Mouse (Mus musculus) retina, adult 2 months (tissue): Measurements from ENCODE around the gene Zdhhc7.

Experiments used
- DNase-seq: peaks from one replicate; pipeline ENCODE4 v3.0.0-alpha.2; 2012; ENCODE audit warnings: low read depth, low spot score

Zdhhc7 gene

DNA sequence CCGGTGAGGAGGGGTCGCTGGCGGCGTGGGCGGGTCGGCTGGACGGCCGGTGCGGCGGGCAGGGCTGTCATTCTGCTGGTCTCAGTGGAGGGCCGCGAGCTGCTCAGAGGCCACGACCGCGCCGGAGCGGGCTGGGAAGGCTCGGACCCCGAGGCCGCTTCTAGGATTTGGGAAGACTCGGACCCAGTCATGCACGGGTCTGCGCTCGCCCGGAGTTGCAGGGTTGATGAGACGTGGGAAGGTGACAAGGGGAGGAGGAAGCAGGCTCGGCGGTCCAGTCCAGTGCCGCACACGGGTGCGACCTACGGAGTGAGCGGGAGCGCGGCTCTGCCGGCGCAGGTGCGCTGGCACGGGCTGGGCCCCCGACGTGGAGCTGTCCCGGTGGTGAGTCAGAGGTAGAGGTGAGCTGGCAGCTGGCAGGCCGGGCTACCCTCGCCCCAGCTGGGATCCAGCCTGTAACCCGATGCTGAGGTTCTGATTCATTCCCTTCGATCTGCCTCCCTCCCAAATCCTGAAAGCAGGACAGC is 13.1 kb upstream of the Zdhhc7 start:
- DNase-seq: no peak

DNA sequence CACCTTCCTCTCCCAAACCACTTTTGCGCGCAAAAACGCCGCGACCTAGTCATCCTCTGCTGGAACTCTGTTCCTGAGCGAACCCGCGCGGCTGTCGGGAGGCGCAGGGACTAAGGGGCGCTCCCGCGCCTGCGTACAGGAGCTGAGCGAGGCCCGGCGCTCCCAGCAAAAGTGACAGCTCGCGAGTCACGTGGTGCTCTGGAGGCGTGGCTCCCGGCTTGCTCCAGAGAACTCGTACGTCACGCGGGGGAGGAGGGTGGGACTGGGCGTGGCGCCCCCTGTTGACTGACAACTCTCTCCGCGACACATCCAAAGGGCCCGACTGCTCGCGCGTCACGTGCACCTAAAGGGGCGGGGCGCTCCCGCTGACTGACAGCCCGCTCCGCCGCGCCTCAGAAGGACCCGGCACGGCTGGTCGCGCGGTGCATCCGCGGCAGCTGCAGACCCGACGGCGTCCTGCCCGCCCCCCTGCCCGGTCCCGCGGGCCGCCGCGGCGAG is 12.5 kb upstream of the Zdhhc7 start, which contains the start of gene 6430548M08Rik:
TSS of gene 6430548M08Rik (plus strand) at position 395 of the 498 bp plus-strand sequence.
- DNase-seq: peak; percentile 100

DNA sequence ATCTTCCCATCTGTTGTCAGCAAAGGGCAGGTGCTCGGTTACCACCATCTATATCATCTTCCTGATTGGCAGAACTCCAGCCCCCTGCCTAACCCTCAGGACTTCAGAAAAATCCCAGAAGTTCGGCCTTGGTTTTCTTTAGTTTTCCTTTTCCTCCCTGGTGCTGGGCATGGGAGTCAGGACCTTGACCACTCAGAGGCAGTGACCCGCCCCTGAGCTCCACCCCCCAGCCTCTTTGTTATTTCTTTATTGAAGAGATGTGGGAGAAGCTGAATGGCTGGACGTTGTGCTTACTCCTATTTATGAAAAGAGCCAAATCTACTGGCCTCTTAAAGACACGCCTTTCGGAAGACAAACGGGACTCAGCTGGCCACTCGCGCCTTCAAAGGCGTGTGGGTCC is 12.0 kb upstream of the Zdhhc7 start:
- no peak for DNase-seq

DNA sequence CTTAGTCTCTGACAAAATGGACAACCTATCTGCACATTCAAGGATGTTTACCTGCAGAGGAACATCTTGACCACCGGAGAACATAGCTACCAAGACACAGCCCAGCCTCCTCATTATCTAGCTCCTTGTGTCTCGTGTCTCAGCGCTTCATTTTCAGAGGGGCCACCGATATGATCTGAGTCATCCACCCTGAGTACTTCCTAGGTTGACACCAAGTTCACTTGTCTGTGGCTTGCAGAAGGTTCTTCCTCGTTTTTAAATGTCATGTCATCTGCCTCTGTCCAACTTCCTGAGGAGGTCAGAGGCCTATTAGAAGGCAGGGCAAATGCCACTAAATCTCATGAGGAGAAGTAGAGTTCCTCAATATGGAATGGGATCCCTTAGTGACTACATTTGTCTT is 11.3 kb upstream of the Zdhhc7 start:
- no peak for DNase-seq

DNA sequence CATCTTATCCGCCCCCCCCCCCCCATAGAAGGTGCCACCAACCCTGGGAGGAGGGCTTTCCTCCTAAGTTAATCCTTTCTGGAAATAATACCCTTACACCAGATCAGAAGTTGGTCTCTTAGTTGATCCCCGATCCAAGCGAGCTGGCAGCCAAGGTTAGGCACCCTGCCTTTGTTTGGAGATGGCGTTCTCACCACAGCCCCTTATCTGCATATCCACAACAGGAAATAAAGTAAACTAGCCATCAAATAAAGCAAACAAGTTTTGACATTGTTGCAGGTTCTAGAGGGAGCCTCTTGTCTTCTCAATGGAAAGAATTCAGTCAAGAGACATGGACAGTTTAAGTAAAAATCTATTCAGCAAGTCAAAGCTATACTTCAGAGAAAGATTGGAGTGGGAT is 10.1 kb upstream of the Zdhhc7 start:
- DNase-seq: no peak

DNA sequence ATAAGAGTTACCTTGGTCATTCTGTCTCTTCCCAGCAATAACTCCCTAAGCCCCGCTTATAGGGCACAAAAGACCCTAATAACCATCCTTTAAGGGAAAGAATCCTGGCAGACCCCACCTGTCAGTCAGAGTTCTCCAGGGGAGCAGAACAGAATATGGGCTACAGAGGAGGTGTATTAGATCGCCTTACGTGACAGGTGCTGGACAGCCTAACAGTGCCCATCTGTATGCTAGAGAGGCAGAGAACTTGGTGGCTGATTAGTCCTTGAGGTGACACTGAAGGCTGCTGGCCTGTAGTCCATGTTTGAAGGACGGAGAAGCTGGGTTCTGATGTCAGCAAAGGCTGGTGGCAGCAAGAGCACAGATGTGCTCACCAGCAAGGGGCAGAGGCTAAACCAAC is 9.7 kb upstream of the Zdhhc7 start:
- no peak for DNase-seq

DNA sequence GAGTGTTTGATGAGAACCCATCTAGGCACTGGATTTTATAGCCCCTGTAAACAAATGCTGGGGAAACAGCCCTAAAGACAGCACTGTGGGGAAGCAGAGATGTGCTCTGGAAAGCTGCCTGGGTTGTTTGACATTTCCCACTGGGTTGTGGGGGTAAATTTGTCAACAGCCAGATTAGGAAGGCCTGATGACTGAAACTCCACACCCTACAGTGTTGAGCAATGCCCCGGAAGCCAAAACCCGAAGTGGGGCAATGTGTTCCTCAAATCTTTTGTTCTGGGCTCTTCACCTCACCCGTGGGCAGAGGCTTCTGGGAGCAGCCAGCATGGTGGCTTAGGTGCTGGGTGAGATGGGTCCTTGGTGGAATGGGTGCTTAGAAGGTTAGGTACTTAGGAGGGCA is 7.9 kb upstream of the Zdhhc7 start:
- no peak for DNase-seq

DNA sequence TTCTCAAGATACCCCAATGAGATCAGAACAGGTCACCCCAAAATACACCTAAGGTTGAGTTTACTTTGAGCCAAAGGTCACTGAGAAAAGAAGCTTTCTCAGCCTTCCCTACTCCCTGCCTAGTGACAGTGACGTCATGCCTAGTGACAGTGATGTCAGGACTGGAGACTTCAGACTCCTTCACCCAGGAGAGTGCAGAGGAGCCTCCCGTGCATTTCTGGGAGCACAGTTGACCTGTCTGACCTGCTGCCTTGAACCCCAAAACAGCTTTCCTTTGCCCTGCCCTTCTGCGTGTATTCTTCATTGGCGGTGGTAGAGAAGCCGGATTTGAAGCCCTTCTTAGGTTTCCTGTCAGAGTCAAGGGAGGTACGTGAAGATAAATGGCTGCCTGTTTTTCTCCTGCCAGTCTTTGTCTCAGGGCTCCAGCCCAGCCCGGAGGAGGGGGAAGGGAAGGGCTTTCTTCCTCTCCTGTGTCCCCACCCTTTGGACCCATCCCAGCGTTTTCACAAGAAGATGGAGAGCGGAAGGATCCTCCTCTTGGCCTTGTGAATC is 3.5 kb upstream of the Zdhhc7 start:
- no peak for DNase-seq

DNA sequence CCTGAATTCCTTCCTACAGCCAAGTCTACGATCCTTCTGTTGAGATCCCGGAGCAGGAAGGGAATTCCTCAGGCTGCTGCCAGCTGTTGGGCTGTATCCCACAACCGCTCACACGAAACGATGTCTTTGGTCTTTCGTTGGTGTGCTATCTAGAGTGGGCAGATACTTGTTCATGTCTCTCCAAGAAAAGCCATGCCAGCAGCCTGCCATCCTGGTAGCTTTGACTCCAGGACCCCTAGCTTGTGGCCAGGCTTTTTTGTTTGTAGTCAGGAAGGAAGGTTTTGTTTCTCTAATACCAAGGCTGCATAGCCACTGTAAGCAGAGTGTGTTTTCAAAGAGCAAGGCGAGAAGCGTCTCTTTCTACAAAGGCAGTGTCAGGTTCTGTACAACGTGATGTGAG is 2.6 kb upstream of the Zdhhc7 start:
- DNase-seq: no peak

DNA sequence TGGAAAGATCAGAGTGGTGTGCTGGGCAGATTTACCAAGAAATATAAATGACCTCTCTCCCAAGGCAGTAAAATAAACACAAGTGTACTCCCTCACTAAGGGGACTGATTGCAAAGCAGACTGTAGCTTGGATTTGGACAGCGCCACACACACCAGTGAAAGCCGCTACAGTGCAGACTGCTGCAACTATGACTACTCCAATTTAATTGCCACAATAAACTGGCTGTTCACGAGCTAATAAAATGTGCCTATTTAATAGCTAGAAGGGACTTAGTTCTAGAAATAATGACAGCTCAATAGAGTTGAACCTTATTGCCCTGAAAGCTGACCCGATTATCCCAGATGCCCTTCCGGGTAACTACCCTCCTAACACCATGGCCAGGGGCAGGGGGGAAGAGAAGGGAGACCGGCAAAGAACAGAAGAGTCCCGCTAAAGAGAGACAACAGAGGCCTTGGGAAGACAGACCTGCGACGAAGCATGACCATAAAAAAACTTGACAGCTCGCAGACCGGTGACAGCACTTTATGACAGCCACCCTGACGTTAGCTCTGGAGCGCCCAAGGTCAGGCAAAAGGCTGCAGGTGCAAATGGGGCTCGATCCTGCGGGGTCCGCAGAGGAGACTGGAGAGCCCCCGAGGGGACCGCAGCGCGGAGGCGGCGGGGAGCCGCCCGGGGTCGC is 754 bp downstream of the Zdhhc7 start:
- DNase-seq: no peak

DNA sequence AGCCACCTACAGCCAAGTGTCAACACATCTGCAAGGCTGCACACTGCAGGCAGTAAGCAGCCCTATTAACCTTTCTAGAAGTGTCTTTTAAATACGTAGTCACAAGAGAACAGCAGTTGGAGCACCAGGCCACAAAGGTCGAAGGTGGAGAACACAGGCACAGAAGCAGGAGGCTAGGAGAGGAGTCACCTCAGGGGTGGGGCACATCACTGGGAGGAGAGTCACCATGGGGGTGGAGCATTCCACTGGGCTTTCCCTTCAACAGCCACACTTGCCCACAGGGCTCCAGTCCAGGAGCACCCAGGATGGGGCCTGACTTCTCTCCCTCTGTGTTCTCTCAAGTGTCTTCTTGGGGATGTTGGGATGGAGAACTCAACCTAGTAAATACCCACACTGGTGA is 4.8 kb downstream of the Zdhhc7 start:
- DNase-seq: no peak

DNA sequence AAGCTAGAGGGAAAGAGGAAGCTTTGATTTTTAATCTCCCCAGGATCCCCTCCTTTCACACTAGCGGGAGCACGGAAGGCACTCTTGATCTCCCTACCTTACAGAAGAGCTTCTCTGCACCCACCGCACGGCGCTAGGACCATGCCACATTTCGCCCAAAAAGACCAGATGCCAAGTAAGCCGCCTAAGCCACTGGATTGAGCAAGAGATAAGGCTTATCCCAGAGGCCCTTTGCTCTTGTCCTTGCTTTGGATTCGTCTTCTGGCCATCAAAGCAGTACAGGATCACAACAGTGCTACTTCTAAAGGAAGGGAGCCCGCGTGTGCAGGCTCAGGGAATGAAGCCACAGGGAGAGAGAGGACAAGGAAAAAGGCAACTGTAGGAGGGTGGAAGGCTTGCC is 6.5 kb downstream of the Zdhhc7 start:
- peak; percentile 71 for DNase-seq

DNA sequence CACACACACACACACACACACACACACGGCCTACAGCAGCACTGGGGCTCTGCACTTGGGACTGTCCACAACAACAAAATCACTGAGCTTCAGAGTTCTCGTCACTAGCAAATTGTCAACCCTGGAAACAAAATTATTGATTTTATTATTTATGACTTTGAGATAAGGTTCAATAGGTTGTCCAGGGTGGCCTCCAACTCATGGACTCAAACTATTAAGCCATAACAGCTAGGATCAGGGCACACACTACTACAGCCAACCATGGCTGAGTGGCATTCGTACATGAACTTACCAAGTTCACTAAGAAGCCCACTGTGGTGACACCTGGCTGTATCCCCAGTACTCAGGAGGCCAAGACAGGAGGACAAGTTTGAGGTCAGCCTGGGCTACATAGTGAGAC is 8.2 kb downstream of the Zdhhc7 start:
- DNase-seq: no peak

DNA sequence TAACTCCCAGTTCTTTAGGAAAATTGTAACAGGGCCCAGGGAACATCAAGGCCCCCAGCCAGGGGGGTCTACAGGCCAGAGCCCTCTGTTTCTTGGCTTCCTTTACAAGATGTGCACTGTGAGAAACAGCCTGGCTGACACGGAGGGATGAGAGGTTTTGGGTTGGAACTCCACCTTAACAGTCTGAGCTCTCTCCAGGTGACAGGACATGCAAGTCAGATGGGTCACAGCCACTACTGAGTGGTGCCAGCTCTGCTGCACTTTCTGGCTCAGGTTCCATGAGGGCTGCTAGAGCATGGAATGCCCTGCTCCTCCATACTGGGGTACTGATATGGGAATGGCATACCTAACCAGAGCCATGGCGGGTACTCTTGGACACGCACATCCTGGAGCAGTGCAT is 10.2 kb downstream of the Zdhhc7 start:
- no peak for DNase-seq

DNA sequence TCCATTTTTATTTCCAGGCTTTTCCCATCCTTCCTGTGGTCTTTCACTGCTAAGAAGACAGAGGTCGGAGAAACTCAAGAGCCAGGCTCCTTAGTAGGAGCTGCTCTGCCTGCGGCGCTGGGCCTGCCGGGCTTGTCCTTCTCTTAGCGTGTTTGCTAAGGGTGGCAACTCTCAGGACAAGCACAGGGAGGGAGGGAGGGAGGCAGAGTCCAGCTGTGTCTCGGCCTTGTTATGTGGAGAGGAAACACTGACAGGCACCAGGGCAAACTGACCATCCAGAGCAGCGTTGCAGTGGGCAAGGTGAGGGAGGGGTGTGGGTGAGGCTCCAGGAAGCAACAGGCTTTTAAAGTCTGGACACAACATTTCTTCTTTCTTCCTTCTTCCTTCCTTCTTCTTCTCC is 11.8 kb downstream of the Zdhhc7 start:
- no peak for DNase-seq

DNA sequence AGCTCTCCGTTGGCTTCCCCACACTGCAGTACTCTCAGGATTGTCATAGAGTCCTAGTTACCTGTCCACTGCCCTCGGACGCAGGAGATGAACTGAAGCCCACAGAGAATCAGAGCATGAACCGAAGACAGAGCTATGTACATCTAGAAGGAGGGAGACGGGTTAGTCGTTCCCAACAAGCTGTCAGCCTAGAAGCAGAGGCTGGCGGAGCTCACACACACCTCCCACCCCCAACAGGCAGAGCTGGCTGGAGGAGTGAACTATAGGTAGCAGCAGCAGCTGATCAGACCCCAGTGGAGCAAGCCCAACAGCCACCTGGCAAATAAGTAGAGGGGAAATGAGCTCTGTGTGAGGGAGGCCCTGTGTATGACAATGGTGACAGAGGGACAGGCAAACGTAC is 16.5 kb downstream of the Zdhhc7 start:
- DNase-seq: no peak

DNA sequence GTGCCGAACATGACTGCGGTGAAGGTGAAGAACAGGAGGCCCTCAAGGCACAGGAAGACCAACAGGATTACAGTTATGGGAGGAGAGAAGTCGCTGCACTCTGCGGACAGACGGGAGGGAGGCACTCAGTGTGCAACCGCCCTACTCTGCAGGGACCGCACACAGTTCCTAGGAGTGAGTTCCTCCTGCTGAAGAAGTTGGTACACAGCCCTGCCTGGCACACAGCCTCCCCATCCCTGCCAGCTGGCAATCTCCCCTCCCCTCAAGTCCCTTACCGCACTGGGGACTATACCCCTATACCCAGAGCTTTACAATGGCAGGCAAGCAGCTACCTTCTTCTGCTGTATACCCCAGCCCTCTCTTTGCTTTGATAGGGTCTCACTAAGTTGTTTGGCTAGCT is 18.0 kb downstream of the Zdhhc7 start:
- no peak for DNase-seq

DNA sequence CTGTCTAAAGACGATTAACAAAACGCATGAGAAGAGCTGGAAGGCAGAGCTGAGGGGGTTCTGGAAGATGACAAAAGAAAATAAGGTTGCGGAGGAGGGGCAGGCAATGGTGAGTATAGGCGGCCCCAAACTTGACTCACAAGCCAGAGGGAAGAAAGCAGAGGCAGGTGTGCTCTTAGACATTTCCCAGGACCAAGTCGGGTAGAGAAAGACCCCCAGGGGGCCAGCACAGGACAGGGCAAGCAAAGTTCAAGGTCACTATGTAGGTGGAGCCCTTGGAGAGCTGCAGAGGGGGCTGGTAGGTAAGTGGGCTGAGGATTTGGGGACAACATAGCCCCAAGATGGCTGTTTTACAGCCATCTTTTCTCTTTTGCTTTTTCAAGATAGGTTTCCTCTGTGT is 21.9 kb downstream of the Zdhhc7 start:
- DNase-seq: no peak

DNA sequence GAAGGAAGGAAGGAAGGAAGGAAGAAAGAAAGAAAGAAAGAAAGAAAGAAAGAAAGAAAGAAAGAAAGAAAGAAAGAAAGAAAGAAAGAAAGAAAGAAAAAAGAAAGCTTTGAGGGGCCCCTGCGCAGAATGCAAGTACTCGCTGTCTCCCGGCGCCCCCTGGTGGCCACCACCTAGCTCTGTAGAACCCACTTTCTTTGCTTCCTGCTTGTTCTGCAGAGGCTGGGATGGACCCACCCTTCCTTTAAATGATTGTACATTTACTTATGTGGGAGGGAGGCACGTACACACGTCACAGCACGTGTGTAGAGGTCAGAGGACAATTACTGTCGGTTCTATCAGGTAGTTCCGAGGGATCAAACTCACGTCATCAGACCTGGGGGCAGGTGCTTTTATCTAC is 23.2 kb downstream of the Zdhhc7 start:
- DNase-seq: peak; percentile 39

DNA sequence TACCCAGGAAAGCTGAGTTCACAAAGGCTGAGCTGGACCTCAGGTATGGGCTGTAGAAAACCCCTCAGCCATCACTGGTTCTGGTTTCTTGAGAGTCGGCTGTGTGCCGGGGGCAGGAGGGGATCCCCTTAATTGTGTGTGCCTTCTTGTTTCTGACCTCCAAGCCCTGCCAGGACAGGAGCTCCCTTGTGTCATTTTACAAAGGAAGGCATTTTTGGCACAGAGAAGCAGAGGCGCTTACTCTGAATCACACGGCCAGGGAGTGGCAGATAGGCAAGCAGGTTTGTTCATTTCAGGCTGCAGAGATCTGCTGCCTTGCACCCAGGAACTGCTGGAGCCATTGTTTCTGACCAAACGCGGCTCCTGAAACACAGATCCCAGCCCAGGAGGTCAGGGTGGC is 25.9 kb downstream of the Zdhhc7 start:
- DNase-seq: no peak

DNA sequence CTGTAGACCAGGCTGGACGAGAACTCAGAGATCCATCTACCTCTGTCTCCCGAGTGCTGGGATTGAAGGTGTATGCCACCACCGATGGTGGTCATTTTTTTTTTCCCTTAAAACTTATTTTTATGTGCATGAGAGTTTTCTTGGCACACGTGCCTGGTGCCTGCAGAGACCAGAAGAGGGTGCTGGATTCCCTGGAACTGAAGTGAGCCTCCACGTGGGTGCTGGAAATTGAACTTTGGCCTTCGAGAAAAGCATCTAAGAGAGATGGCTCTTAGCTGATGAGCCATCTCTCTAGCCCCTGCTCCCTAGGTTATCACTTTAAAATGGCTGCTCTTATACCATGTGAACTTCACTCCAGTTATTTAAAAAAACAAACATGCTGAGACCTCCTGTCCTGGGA is 26.8 kb downstream of the Zdhhc7 start:
- no peak for DNase-seq

DNA sequence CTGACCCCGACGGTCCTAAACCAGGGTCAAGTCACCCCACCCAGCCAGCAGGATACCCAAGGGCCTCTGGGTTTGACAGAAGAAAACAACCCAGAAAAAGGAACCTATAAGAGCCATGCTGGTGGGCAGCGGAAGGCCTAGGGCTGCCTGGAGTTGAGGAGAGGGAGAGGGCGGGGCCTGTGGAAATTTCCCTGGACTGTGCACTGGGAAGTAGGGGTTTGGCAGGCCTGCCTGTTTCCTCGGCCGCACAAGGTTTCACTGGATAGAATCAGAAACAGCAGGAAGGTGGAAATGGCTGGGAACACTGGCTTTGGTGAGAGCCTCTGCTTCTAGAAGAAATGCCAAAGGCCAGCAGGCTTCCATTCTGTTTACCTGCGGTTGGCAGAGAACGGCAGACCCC is 28.5 kb downstream of the Zdhhc7 start:
- no peak for DNase-seq

DNA sequence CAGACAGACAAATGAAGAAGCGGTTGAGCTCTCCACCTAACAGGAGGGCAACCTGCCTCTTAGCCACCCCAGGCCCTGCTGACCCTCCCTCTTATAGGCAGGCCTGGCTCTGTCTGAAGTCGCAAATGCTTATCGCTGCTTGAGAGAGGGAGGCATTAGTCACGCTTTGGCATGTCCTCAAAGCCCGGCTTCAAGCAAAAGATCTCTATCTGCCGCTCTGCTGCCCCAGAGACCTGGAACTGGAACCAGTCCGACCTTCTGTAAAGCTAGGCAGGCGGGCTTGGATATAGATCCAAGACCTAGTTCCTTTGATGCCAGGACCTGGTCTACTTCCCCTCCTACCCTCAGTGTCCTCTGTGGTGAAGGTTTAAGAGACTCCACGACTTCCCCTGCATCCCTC is 29.0 kb downstream of the Zdhhc7 start:
- DNase-seq: no peak
